Mouse (Mus musculus) layer of hippocampus, postnatal 36 days (tissue): Measurements from ENCODE around the gene Cuedc1. TPM values are rescaled to one million over a fixed set of nuclear protein-coding genes. Genes with fewer than 3 reads are reported as not detected.

ENCODE experiments used
- DNase-seq, 2 experiments: peaks; one replicate each; pipeline ENCODE4 v3.0.0; 2022
- total RNA-seq, 2 experiments: library from RNA; stranded (reverse); gene quantifications; 2 replicates each; pipeline ENCODE4 v1.2.3; 2021

The Cuedc1 gene
- 10 to 100 TPM; 27.9 to 31.4 TPM for total RNA-seq

DNA sequence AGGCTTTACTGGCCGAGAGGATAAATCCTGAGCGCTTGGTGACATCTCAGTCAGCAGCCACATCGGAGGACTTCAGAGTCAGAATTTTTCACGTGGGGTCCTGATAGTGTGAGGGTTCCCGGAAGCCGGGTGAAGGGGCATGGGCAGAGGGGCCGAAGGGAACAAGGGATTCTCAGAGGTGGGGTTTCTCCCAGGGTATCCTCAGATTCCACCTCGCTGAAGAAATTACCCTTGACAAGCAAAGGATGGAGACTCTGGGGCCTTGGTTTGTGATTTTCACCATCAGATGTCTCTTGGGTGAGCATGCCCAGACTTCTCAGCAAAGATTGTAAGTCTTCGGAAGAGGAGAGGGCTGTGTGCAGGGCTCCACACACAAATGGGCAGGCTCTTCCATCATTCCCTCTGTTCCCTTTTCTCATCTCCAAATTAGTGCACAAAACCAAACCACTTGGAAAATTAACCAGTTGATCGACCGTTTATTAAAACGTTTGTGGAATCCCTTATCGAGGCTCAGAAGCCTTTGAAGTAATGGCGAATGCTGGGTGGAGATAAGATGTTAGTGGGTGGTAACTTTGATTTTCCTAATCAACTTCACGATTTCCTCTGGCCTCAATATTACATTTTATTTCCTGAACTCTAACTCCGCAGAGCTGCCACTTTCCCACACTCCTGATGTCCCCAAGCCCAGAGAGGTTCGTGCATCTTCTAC lies at the start of gene Cuedc1:
Gene Cuedc1, plus strand, starts transcription at position 38 of the 709 bp plus-strand sequence.
- DNase-seq = no peak

DNA sequence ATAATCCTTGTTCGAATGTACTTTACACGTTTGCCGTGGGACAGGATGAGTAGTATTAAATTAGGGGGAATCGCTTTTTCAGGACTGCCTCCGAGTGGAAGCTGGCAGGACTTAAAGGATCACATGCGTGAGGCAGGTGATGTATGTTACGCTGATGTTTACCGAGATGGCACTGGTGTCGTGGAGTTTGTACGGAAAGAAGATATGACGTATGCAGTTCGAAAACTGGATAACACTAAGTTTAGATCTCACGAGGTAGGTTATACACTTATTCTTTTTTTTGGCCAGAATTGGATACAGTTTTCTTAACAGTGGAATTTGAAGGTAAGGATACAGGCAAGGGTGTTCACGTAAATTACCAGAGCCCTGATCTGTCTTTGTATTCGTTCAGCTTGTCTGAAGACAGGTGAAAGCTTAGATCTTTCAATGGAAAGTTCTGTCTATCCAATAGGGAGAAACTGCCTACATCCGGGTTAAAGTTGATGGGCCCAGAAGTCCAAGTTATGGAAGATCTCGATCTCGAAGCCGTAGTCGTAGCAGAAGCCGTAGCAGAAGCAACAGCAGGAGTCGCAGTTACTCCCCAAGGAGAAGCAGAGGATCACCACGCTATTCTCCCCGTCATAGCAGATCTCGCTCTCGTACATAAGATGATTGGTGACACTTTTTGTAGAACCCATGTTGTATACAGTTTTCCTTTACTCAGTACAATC lies 48.7 kb upstream of the Cuedc1 start:
- no peak for DNase-seq

DNA sequence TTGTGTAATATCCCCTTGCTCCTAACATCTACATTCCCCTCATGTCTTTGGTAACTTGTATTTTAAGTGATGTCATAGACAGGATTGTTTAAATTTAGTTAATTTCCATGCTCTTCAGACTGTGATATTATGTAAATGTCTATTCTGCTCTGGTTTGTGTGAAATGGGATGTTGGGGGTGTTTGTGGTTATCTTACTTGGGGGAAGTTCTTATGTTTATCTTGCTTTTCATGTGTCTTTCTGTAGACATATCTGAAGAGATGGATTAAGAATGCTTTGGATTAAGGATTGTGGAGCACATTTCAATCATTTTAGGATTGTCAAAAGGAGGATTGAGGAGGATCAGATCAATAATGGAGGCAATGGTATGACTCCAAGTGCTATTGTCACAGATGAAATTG lies 48.1 kb upstream of the Cuedc1 start:
- no peak for DNase-seq

DNA sequence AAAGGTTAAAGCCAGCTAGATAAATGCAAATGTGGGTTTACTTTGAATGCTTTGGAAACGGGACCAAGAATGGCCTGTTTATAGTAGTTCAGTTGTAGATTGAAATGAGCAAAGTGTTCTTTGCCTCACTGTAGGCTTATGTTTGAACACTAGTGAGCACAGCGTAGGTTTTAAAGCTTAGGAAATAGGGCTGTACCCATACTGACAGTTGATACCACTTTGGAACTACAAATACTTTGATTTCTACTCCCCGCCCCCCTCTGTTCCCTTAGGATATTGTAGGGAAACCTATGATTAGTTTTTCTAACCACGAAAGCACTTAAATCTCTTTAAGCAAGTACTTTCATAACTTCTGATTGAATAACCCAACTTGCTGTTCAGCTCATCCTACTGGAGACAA lies 45.2 kb upstream of the Cuedc1 start:
- DNase-seq = no peak

DNA sequence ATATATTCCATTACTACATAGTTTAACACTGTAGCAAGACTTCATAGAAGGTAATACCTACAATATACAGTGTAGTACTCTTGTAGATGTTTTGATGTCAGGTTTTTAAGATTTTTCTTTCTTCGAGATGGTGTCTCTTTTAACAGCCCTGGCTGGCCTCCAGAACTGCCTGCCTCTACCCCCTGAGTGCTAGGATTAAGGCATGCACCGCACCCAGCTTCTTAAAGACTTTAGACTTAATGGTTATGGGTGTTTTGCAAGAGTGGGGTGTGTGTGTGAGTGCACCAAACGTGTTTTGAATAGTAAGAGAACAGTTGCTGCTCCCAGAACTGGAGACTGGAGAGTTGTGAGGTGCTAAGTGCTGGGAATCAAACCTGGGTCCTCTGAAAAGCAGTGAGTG lies 44.0 kb upstream of the Cuedc1 start:
- DNase-seq = no peak

DNA sequence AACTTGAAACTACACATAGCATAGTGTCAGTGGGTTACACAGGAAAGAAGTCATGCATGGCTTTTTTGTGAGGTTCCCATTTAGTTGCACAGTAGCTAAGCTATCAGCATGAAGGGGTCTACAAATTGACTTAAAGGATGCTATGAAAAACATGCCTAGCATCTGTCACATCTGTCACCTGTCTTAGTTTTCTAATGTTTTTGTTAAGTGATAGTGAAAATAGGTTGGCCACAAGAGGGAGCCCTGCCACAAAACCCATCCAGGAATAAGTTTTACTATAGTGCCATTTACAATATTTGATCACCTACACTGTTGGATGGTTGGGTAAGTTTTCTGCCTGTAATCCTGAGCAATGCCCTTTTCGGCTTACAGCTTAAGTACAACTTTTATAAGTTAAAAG lies 43.3 kb upstream of the Cuedc1 start:
- no peak for DNase-seq

DNA sequence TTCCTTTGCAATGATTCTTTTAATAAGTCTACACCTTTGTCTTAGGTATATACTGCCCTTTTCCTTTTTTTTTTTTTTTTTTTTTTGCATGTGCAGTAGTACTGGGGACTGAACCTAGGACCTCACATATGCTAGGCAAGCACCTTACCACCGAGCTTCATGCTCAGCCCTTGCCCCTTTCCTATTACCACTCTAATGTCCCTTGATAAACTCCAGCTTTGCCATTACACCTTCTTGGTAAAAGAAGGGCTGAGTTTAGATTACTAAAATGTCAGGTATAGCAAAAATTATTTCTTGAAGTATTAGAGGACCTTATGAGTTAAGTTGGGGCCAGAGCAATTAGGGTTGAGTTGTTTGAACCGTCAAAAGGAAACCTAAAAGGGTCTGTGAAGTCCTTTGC lies 42.1 kb upstream of the Cuedc1 start:
- no peak for DNase-seq

DNA sequence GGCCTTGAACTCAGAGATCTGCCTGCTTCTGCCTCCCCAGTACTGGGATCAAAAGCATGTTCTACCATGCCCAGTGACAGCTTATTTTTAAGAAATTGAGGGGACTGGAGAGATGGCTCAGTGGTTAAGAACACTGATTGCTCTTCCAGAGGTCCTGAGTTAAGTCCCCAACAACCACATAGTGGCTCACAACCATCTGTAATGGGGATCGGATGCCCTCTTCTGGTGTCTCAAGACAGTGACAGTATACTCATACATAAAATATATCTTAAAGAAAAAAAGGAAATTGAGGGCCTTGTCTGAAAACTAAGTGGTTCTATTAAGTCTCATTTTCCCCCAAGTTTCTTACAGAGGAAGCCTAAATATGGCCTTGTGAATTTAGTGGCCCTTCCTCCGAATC lies 40.1 kb upstream of the Cuedc1 start:
- no peak for DNase-seq

DNA sequence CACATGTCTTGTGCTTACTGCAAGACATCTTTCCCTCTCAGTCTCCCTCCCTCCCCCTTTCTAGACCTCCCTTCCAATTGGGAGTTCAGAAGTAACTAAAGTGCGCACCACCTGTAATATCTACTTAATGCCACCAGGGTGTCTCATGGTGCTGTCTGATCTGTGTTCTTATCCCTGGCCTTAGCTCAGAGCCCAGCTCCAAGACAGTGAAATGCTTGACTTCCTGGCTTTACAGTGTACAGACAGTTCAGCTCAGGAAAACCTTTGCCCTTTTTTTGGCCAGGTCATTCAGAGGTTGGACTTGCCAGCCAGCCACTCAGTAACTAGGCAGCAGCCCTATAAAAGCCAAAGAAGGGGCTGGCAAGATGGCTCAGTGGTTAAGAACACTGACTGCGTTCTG lies 38.7 kb upstream of the Cuedc1 start:
- DNase-seq = no peak

DNA sequence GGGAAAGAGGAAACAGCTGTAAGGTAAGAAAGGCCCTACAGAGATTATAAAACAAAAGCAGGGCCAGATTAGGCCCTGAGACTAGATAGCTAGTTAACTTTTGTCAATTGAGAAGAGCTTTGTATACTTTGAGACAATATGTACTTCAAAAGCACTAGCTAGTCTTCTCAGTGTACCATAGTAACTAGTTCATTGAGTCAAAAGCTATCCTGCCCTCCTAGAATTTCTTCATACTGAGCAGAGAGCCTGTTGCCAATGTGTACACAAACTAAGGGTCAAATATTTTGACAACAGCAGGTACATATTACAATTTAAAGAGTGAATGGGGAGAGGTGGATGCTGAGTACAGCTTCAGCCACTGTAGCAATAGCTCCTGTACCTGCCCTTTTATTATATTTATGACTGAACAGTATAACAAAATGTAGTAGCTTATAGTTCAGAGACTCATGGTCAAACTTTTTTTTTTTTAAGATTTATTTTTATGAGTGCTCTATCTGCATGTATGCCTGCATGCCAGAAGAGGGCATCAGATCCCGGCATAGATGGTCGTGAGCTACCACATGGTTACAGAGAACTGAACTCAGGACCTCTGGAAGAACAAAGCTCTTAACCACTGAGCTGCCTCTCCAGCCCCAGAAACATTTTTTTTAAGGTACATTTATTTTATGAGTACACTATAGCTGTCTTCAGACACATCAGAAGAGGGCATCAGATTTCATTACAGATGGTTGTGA lies 35.8 kb upstream of the Cuedc1 start:
- DNase-seq = no peak

DNA sequence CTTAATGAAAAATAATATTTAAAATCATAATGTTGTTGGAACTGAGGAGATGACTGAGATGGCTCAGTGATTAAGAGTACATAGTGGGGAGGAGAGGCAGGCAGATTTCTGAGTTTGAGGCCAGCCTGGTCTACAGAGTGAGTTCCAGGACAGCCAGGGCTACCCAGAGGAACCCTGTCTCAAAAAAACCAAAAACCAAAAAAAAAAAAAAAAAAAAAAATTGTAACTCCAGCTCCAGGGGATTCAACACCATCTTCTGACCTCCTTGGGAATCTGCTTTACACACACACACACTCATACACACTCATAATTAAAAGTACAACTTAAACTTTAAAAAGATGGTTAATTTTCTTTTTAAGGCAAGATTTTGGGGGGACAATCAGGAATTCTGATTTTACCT lies 32.1 kb upstream of the Cuedc1 start:
- DNase-seq = no peak

DNA sequence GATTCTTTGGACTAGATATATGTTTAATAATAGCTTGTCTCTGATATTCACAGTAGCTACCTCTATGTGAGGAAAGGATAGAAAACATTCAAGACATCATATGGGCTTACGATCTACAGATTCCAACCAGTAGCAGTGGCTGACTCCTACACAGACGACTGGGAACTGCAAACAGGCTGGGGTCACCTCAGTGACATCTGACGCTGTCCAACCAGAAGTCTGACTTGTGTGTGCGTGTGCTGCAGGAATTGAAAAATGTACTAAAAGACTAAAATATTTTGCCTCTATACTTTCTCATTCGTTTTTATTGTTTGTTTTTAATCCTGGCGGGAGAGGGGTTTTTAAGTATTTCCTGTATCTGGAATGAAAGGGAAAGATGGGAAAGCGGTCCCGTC lies 30.7 kb upstream of the Cuedc1 start:
- DNase-seq = no peak

DNA sequence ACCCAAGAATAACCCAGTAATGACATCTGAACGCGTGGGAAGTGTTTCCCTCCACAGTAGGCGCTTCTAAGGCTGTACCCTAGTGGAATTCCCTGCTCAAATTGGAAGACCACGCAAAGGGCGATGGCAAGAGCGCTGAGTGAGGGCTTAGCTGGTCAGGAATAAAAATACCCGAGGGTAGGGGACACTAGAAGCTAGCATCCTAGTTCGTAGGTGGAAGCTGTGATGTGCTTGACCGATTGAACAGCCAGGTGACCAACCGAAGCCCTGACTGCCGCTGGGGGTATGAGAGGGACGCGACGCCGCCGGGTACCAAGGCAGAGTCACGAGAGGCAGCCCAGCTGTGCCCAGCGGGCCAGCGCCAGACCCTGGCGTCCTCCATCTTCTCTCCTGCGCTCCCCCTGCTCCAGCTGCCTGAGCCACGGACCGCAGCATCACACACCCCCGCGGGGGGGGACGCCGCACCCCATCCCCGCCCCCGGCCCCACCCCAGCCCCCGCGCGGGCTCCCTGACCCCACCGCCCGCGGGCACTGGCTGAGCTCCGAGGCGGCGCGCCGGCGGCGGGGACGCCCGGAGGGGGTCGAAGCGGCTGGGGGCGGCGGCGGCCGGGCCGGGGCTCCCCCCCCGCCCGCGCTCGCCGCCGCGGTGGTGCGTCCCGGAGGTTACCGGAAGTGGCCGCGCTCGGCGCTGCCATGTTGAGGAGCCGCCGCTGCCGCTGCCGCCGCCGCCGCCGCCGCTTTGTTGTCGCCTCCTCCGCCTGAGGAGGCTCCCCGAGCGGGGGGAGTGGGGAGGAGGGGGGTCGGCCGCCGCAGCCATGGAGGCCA lies 30.1 kb upstream of the Cuedc1 start, which contains the start of gene Vezf1:
Gene Vezf1, plus strand, starts transcription at position 694 of the 825 bp plus-strand sequence.
- peak; percentile 60 to 64 for DNase-seq

DNA sequence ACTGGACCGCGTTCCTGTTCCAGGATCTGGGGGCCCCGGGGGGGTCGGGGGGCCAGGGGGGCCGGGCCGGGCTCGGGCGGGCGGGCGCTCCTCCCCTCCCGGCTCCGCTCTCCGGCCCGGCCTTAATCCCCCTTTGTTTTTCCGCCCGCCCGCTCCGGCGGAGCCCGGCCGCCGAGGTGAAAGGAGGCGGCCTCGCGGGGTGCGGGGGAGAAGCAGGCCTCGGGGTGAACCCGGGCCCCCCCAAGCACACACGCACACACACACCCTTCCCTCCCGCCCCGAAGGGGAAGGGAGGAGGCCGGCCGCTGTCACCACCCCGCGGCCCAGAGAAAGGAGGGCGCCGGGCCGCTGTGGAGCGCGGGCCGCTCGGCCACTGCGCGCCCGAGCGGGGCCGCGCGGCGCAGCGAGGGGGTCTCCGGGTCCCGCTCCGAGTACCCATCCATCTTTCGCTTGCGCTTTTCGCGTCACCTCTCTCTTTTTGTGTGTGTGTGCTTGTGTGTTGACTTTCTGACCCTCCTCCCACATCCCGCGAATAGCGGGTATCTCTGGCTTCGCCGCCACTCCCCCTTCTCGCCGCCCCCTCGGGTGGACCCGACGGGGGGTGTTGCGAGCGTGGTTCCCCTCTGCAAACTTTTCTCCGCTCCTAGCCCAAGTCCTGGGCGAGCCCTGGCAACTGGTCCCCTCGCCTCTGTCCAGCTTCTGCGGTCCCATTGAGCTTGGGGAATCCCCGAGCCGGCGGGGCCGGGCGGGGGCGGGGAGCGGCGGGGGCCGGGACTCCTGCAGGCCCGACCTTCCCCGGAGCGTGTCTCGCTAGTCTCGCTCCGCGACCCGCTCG lies 29.2 kb upstream of the Cuedc1 start:
- DNase-seq = peak; percentile 38 to 50

DNA sequence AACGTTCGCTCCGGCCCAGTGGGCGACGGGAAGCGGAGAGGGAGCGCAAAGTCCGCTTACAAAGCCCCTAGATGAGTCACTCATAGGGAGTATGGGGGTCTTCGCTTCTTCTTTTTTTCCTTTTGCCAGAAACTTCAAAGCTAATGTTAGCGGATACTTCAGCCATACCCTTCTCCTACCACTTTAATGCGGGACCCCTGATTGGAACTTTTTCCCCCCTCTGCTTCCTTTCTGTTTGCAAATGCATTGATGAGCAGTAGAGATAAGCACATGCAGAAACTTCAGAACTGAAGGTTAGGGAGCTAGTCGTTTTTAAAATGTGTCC lies 28.6 kb upstream of the Cuedc1 start:
- no peak for DNase-seq

DNA sequence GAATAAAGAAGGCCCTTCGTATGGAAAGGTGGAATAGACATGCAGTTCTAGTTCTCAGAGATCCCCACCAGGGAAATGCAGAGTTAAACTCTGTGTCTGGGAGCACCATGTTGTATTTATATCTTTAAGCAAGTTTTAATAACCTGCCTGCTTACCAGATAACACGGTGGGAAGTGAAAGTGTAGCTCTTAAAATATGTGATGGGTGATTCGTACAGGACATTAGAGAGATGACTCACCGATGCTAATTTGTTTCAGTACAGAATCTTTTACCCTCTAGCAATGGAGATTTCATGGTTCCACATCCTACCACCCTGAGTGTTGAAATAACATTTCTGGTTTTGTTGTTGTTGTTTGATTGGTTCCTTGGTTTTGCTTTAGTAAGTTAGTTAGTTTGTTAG lies 27.5 kb upstream of the Cuedc1 start:
- DNase-seq = no peak

DNA sequence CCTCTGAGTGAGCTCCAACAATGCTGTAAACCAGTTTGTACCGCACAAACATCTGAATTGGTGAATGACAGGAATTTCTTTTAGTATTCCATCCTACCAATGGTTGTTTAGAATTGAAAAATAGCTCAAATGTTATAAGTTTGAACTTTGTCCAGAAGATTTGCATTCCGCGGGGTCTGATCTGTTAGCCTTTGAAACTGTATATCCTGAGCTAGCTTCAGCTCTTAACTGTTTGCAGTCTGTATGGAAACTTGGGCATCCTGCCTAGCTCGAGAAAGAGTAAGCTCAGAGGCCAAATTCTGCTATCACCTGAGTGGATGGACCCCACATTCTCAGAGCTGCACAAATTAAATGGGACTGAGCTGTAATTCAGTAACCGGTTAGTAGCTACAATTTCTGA lies 26.7 kb upstream of the Cuedc1 start:
- no peak for DNase-seq

DNA sequence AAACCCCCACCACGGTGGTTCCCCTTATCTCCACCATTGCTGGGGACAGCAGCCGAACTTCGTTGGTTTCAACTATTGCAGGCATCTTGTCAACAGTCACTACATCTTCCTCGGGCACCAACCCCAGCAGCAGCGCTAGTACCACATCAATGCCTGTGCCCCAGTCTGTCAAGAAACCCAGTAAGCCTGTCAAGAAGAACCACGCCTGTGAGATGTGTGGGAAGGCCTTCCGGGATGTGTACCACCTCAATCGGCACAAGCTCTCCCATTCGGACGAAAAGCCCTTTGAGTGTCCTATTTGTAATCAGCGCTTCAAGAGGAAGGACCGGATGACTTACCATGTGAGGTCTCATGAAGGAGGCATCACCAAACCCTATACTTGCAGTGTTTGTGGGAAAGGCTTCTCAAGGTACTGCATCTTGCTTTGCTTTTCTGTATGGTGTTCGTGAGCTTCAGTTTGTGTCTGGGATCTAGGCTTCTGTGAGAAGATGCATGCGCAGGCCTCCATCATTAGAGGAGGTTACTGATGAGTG lies 24.4 kb upstream of the Cuedc1 start:
- no peak for DNase-seq

DNA sequence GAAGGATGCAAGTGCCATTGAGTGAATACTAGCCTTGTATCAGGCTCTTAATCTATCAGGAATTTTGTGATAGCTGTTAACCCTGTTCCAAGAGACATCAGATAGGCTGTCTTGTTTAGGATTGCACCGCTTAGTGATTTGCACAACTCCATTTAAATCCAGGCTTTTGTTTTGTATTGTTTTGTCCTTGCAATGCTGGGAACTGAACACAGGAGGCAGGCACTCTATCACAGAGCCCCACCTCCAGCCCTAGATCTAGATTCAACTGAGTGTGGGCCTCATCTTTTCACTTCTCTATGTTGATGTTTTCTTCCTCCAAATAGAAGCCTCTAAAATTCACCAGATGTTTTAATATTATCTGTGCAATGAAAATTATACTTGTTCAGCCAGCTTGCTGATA lies 22.2 kb upstream of the Cuedc1 start:
- DNase-seq = no peak

DNA sequence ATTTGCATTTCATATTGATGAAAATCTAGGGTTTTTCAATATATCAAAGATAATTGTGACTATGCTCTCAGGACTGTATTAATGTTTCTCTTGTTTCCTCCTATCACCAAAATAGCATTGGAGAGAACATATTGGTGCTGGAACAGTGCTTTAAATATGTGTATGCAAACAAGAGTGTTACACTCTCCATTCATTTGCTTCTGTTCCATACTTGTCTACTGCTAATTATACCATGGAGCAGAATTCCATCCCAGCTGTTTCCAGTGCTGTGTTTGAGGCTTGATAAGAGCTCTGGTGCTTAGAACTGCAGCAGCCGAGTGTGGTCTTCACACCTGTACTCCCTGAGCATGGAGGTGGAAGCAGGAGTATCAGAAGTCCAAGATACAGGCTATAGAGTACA lies 21.5 kb upstream of the Cuedc1 start:
- no peak for DNase-seq

DNA sequence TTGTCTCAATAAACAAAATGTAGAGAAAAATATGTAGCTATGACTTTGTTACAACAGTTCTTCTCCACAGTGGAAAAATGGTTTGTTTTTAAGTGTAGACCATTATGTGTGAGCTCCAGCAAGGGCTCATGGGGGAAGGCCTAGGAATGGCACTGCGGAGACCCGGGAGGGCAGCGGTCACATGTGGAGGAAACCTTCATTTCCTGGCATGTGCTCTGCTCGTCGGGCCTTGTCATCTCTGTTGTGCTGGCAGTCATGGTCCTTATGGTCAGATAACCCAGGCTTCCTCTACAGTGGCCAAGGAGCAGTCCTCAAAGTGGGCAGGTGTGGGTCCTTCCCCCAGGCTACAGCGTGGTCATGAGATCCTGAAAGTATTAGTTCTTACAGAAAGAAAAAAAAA lies 14.2 kb upstream of the Cuedc1 start:
- no peak for DNase-seq
